Mouse (Mus musculus): ENCODE data around the gene Duox1. TPM values are rescaled to one million over a fixed set of nuclear protein-coding genes. Genes with fewer than 3 reads are reported as not detected.
A peak's percentile ranks its signal among the peaks of the same experiment; 100 is the strongest.

Duox1 gene
- polyA plus RNA-seq, 1 experiment from 2014 or later: 0.10 TPM

DNA sequence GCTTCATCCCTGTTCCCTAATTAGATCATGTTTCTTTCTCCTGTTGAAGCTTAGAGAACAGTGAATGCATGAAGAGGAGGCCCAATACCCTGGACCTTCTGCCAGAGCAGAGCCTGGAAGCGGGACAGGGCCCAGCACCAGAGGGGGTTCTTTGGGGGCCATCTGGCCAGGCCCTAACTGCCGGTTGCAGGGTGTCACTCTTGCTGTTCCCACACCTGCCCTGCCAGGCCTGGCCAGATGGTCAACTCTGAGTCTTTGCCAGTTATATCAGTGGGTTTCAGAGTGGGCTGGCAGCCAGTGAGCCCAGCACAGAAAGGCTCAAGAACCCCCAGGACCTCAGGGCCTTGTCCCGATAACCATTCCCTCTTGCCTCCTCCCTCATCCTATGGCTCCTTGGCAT lies 50.6 kb downstream of the Duox1 start:
- Histone ChIP-seq H3K4me3 (ENCODE audit: low read depth, low read length) (no peak overlapping the region), H3K4me2 (no peak overlapping the region), H3K4me1 (replicated peaks; ENCODE audit: control insufficient read depth, insufficient read depth, low read length) (peaks cover 25% of the 10 kb centered on the region), H3K9me3 (ENCODE audit: control insufficient read depth, low read length) (no peaks in the 10 kb centered on the region), H3K36me3 (ENCODE audit: control insufficient read depth, insufficient read depth, low read length) (no peaks in the 10 kb centered on the region), H3K27ac (ENCODE audit: low read depth, low read length) (no peak overlapping the region), H3K27me3 (replicated peaks; ENCODE audit: control insufficient read depth, insufficient read depth, low read length) (no peaks in the 10 kb centered on the region; the same call in 1 of the 2 replicates), H3K9ac (ENCODE audit: low read depth, low read length) (no peak overlapping the region)
- 92% methylated on average over 3 of the region's 3 CpGs for WGBS
- ATAC-seq (replicated peaks; ENCODE audit: low FRiP score) (no peak), DNase-seq (ENCODE audit: low spot score) (no peak)

DNA sequence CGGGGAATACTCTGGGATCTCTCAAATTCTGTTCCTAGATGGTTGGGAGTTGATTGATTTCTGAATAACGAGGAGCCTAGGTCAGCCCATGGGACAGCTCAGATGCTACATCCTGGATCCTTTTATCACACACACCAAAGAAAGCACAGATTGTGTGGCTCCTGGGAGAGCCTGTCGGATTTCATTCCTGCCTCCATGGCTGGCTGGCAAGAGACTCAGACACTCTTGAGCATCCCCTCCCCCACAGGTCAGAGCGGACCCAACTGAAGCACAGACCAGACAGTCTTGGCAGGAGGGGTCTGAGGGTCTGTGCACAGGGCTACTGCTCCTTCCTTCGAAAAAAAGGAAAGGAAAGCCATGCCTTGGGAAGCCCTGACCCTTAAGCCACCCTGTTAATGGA lies 51.2 kb downstream of the Duox1 start:
- Histone ChIP-seq H3K4me1 (replicated peaks; ENCODE audit: control insufficient read depth, insufficient read depth, low read length) (peaks cover 25% of the 10 kb centered on the region), H3K4me2 (peak overlapping the region; percentile 98)

DNA sequence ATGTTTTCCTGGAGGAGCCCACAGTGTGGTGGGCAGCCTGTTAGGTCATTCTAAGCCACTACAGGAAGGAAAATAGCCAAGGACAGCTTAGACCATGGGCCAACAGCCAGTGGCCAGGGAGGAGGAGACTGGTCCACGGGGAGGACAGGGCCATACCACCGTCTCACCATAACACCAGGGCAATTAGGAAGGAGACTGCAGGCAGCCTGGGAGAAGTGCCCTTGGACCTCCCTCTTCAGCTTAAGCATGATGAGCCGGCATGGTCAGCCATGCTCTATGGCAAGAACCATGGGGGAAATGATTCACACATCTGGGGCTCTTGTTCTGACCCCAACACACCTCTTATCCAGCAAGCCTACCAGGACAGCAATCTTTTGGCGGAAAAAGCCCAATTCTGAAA lies 51.7 kb downstream of the Duox1 start:
- Histone ChIP-seq H3K4me3 (ENCODE audit: low read depth, low read length) (peak overlapping the region; percentile 84; the same call in 1 of the 2 replicates), H3K27ac (ENCODE audit: low read depth, low read length) (no peak overlapping the region), H3K4me2 (peak overlapping the region; percentile 98), H3K36me3 (ENCODE audit: control insufficient read depth, insufficient read depth, low read length) (no peaks in the 10 kb centered on the region), H3K9ac (ENCODE audit: low read depth, low read length) (no peak overlapping the region), H3K4me1 (replicated peaks; ENCODE audit: control insufficient read depth, insufficient read depth, low read length) (peaks cover 25% of the 10 kb centered on the region), H3K9me3 (ENCODE audit: control insufficient read depth, low read length) (no peaks in the 10 kb centered on the region), H3K27me3 (replicated peaks; ENCODE audit: control insufficient read depth, insufficient read depth, low read length) (no peaks in the 10 kb centered on the region; the same call in 1 of the 2 replicates)
- DNase-seq (ENCODE audit: low spot score) (no peak), ATAC-seq (replicated peaks; ENCODE audit: low FRiP score) (no peak)
- 48% methylated on average over 4 of the region's 4 CpGs for WGBS

More for the DNA sequence above, 51.2 kb downstream of the Duox1 start:
- ATAC-seq (replicated peaks; ENCODE audit: low FRiP score) (no peak), DNase-seq (ENCODE audit: low spot score) (no peak)
- 57% methylated on average over 5 of the region's 5 CpGs for WGBS
- no peak overlapping the region for H3K9ac ChIP-seq (ENCODE audit: low read depth, low read length)
- H3K4me3 ChIP-seq (ENCODE audit: low read depth, low read length): no peak overlapping the region
- H3K27ac ChIP-seq (ENCODE audit: low read depth, low read length): no peak overlapping the region
- no peaks in the 10 kb centered on the region for H3K9me3 ChIP-seq (ENCODE audit: control insufficient read depth, low read length)
- H3K27me3 ChIP-seq (replicated peaks; ENCODE audit: control insufficient read depth, insufficient read depth, low read length): no peaks in the 10 kb centered on the region; the same call in 1 of the 2 replicates
- H3K36me3 ChIP-seq (ENCODE audit: control insufficient read depth, insufficient read depth, low read length): no peaks in the 10 kb centered on the region

DNA sequence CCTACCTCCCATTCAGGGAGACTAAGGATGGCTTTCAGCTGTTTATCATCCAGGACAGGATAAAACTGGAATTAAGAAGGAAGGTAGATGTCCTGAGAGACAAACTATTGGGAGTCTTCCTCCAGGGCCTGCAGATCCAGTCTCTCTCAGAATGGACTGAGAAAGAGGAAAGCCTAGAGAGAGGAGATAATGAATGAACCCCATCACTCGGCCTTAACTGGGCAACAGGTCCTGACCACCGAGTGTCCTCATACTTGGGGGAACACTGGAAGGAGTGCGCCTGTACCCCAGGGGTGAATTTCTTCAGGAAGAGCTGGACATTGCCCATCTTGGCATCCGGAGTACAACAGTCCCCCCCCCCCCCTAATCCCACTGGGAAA lies 52.2 kb downstream of the Duox1 start:
- 28% methylated on average over 4 of the region's 4 CpGs for WGBS

DNA sequence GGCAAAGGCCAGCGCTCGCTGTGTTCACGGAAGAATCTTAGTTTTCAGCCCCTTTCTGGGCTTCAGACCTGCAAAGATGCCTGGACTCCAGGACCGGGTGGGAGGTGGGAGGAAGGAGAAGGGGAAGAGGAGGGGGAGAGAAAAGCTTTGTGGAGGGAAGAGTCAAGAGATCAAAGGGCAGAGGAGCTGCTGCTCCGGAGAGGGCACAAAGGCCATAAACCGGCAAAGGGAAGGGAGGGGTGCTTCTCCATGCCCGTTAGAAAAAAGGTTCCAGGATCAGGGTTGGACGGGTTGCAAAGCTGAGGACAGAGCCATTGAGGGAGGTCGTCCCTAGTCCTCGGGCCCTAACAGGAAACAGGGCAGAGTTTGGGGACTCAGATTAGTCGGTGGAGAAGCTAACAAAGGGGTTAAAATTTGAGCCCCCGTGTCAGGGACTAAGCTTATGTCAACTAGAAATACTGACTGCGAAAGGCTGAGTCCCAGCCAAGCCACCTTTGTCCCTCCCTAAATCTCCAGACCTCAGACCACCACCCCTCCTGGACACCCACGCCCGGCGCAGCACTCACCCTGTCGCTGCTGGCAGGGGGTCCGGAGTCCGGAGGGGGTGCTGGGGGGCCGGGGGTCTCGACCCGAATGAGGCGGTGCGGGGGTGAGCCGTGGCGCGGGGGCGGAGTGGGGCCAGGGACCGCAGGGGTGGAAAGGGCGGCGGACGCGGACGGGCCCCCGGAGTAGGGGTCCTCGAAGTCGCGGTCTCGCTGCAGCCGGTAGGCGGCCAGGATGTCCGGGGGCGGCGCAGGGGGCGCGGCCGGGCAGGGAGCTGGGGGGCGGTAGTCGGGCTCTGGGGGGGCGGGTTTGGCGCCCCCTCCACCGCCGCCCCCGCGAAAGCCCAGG lies 52.9 kb downstream of the Duox1 start:
- Histone ChIP-seq H3K9me3 (ENCODE audit: control insufficient read depth, low read length) (no peaks in the 10 kb centered on the region), H3K9ac (ENCODE audit: low read depth, low read length) (peak overlapping the region; percentile 79), H3K27me3 (replicated peaks; ENCODE audit: control insufficient read depth, insufficient read depth, low read length) (no peaks in the 10 kb centered on the region; the same call in 1 of the 2 replicates), H3K4me3 (ENCODE audit: low read depth, low read length) (peak overlapping the region; percentile 84), H3K27ac (ENCODE audit: low read depth, low read length) (peak overlapping the region; percentile 74), H3K4me1 (replicated peaks; ENCODE audit: control insufficient read depth, insufficient read depth, low read length) (peaks cover 25% of the 10 kb centered on the region), H3K4me2 (peak overlapping the region; percentile 98), H3K36me3 (ENCODE audit: control insufficient read depth, insufficient read depth, low read length) (no peaks in the 10 kb centered on the region)
- ATAC-seq (replicated peaks; ENCODE audit: low FRiP score): peak; percentile 29
- 2% methylated on average over 46 of the region's 55 CpGs for WGBS
- DNase-seq (ENCODE audit: low spot score): peak; percentile 73

More for the DNA sequence above, 52.2 kb downstream of the Duox1 start:
- H3K4me3 ChIP-seq (ENCODE audit: low read depth, low read length): peak overlapping the region; percentile 84
- no peaks in the 10 kb centered on the region for H3K36me3 ChIP-seq (ENCODE audit: control insufficient read depth, insufficient read depth, low read length)
- DNase-seq (ENCODE audit: low spot score) (no peak), ATAC-seq (replicated peaks; ENCODE audit: low FRiP score) (no peak)
- no peaks in the 10 kb centered on the region; the same call in 1 of the 2 replicates for H3K27me3 ChIP-seq (replicated peaks; ENCODE audit: control insufficient read depth, insufficient read depth, low read length)
- H3K4me1 ChIP-seq (replicated peaks; ENCODE audit: control insufficient read depth, insufficient read depth, low read length): peaks cover 25% of the 10 kb centered on the region
- H3K9me3 ChIP-seq (ENCODE audit: control insufficient read depth, low read length): no peaks in the 10 kb centered on the region
- peak overlapping the region; percentile 79; the same call in 1 of the 2 replicates for H3K9ac ChIP-seq (ENCODE audit: low read depth, low read length)
- peak overlapping the region; percentile 98 for H3K4me2 ChIP-seq
- H3K27ac ChIP-seq (ENCODE audit: low read depth, low read length): no peak overlapping the region

DNA sequence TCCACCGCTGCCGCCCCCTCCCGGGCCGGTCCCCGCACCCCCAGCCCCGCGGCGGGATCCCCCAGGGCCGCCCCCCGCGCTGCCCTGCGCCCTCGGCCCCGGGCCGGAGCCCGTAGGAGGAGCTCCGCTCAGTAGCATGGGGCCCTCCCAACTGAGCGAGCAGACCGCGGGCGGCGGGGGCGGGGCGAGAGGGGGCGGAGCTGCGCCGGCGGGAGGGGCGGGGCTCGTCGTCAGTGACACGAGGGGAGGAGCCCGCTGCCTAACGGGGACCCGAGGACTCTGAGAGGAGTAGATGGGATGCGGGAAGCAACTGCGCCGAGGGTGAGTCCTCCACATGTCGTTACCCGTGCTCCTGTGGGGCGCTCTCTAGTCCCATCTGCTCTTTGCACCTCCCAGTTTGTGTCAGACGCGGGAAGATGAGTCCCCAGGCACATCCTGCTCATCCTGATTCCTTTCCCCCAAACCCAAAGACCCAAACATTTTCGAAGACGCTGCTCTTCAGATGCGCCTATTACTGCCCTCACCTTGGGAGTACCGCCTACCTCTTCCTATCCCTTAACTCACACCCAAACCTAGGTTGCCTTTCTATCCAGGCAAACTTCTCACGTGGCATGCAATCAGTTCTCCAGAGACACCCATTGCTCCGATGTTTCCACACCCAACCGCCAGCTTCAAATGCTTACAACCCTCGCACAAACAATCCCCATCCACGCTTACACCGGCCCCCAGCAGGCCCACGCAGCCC lies 53.7 kb downstream of the Duox1 start, which contains the start of gene Shf:
TSS of gene Shf (minus strand) at position 168 of the 745 bp plus-strand sequence.
- H3K27me3 ChIP-seq (replicated peaks; ENCODE audit: control insufficient read depth, insufficient read depth, low read length): no peaks in the 10 kb centered on the region; the same call in 1 of the 2 replicates
- no peaks in the 10 kb centered on the region for H3K9me3 ChIP-seq (ENCODE audit: control insufficient read depth, low read length)
- under 1% methylated on average over 48 of the region's 54 CpGs for WGBS
- H3K9ac ChIP-seq (ENCODE audit: low read depth, low read length): peak within 1 kb of the TSS; percentile 79
- peak within 1 kb of the TSS; percentile 98 for H3K4me2 ChIP-seq
- H3K27ac ChIP-seq (ENCODE audit: low read depth, low read length): peak within 1 kb of the TSS; percentile 74
- DNase-seq (ENCODE audit: low spot score) (peak; percentile 94), ATAC-seq (replicated peaks; ENCODE audit: low FRiP score) (peak; percentile 88)
- H3K4me3 ChIP-seq (ENCODE audit: low read depth, low read length): peak within 1 kb of the TSS; percentile 84
- H3K36me3 ChIP-seq (ENCODE audit: control insufficient read depth, insufficient read depth, low read length): no peaks in the 10 kb centered on the region
- peaks cover 21% of the 10 kb centered on the region for H3K4me1 ChIP-seq (replicated peaks; ENCODE audit: control insufficient read depth, insufficient read depth, low read length)

DNA sequence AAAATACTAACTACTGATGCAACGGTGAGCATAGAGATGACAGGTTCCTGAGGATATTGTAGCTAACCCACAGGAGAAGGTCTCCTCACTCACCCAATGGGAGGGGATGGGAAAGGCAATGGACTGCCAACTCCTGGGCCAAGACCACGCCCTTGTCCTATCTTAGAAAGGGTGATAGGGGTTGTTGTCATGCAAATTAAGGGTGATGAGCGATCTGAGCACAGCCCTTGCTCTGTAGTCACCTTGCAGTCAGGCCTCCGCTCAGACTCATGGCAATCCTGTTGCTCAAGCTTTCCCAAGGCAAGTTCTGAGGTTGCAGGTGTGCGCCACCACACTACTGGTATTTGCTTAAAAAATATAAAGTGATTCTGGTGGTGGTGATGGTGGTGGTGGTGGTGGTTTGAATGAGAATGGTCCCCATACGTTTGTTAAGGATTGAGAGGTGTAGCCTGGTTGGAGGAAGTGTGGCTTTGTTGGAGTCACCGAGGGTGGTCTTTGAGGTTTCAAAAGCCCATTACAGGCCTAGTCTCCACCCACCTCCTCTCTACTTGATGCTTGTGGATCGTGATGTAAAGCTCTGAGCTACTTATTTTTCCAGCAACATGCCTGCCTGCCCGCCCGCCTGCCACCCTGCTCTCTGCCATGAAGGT lies 54.8 kb downstream of the Duox1 start:
- WGBS: 43% methylated on average over 10 of the region's 10 CpGs
- no peak overlapping the region for H3K9ac ChIP-seq (ENCODE audit: low read depth, low read length)
- no peak for ATAC-seq (replicated peaks; ENCODE audit: low FRiP score)
- no peaks in the 10 kb centered on the region for H3K9me3 ChIP-seq (ENCODE audit: control insufficient read depth, low read length)
- H3K27me3 ChIP-seq (replicated peaks; ENCODE audit: control insufficient read depth, insufficient read depth, low read length): no peaks in the 10 kb centered on the region; the same call in 1 of the 2 replicates
- H3K27ac ChIP-seq (ENCODE audit: low read depth, low read length): no peak overlapping the region
- no peak for DNase-seq (ENCODE audit: low spot score)
- H3K4me3 ChIP-seq (ENCODE audit: low read depth, low read length): no peak overlapping the region; the same call in 1 of the 2 replicates
- H3K36me3 ChIP-seq (ENCODE audit: control insufficient read depth, insufficient read depth, low read length): no peaks in the 10 kb centered on the region
- H3K4me2 ChIP-seq: peak overlapping the region; percentile 25
- H3K4me1 ChIP-seq (replicated peaks; ENCODE audit: control insufficient read depth, insufficient read depth, low read length): peaks cover 14% of the 10 kb centered on the region

DNA sequence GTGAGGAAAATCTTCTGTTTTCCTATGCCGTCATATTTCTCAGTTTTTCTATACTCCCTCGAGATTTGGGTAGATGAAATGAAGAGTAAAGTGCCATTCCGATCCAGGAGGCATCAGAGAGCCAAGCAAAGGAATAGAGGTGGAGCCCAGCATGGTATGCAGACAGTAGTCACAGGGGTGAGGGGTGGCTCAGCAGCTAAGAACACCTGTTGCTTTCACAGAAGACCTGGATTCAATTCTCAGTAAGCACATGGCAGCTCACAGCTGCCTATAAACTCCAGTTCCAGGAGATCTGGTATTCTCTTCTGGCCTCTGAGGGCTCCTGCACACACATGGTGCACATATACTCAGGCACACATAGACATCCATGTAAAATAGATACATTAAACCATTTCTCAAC lies 56.6 kb downstream of the Duox1 start:
- Histone ChIP-seq H3K36me3 (ENCODE audit: control insufficient read depth, insufficient read depth, low read length) (no peaks in the 10 kb centered on the region), H3K4me3 (ENCODE audit: low read depth, low read length) (no peak overlapping the region), H3K9me3 (ENCODE audit: control insufficient read depth, low read length) (no peaks in the 10 kb centered on the region), H3K4me1 (replicated peaks; ENCODE audit: control insufficient read depth, insufficient read depth, low read length) (peaks cover 8% of the 10 kb centered on the region), H3K4me2 (no peak overlapping the region), H3K27ac (ENCODE audit: low read depth, low read length) (no peak overlapping the region), H3K9ac (ENCODE audit: low read depth, low read length) (no peak overlapping the region), H3K27me3 (replicated peaks; ENCODE audit: control insufficient read depth, insufficient read depth, low read length) (no peaks in the 10 kb centered on the region; the same call in 1 of the 2 replicates)
- no peak for ATAC-seq (replicated peaks; ENCODE audit: low FRiP score)
- 59% methylated on average over 3 of the region's 3 CpGs for WGBS
- no peak for DNase-seq (ENCODE audit: low spot score)

Measured in liver, embryonic 11.5 days (tissue).